Mouse (Mus musculus) spleen, adult 2 months (tissue): ENCODE results near the gene Pitpnm2.

ENCODE experiments used
- CTCF ChIP-seq: fragments of 200-500 bp; IDR thresholded peaks from 2 replicates; pipeline ENCODE4 v1.5.1; 2011; ENCODE audit warnings: mild to moderate bottlenecking, inconsistent platforms; ENCODE audit not compliant: insufficient read depth, insufficient read length, insufficient replicate concordance; ENCODE audit errors: extremely low read depth
- POLR2A ChIP-seq: fragments of 200-500 bp; IDR thresholded peaks from 2 replicates; pipeline ENCODE4 v1.6.1; 2011; ENCODE audit warnings: low read depth, low read length, inconsistent platforms

DNA sequence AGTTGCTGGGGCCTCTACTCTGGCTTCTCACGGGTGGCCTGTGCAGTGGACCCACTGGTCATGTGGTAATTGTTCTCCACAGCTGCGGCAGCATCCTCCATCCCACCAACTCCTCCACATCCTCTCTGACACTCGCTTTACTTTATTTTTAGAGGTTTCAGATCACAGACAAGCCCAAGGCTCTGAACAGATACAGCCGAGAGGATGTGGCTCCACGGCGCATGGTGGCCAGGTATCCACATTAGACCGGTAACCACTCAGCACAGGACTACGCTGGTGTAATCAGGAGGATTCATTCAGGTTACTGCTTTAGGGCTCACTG is 16.5 kb downstream of the Pitpnm2 start:
- TF ChIP-seq POLR2A (no peak), CTCF (no peak)
